Mouse (Mus musculus): ENCODE results near the gene Cyth2. TPM values are rescaled to one million over a fixed set of nuclear protein-coding genes. Genes with fewer than 3 reads are reported as not detected.

Gene Cyth2
- 161 and 162 TPM in 2 replicates for polyA plus RNA-seq (2012; rRNA removed)

GRCm38 (mm10) chr7:45813787-45814779 lies at the start of gene Cyth2:
Cyth2 (minus strand) TSS chr7:45814581.
- TF ChIP-seq POLR2A (IDR thresholded peaks at IDR 0.05; ENCODE audit: extremely low read depth, insufficient read depth, low read length) (peak; percentile 63), CTCF (IDR thresholded peaks at IDR 0.05; ENCODE audit: extremely low read depth, insufficient read depth, low read length) (no peak)
- Histone ChIP-seq H3K4me1 (ENCODE audit: control insufficient read depth, insufficient read depth, low read length) (no peaks in the 10 kb centered on the region; the same call in 1 of the 2 replicates), H3K27ac (ENCODE audit: insufficient read depth, low read length) (peak within 1 kb of the TSS; percentile 64), H3K4me3 (ENCODE audit: insufficient read depth, low read length) (peak within 1 kb of the TSS; percentile 94)

- Histone ChIP-seq H3K27ac (ENCODE audit: insufficient read depth, low read length) (no peak overlapping the region), H3K4me3 (ENCODE audit: insufficient read depth, low read length) (no peak overlapping the region), H3K4me1 (ENCODE audit: control insufficient read depth, insufficient read depth, low read length) (no peaks in the 10 kb centered on the region)
- TF ChIP-seq POLR2A (IDR thresholded peaks at IDR 0.05; ENCODE audit: extremely low read depth, insufficient read depth, low read length) (no peak), CTCF (IDR thresholded peaks at IDR 0.05; ENCODE audit: extremely low read depth, insufficient read depth, low read length) (no peak)
Observed at GRCm38 (mm10) chr7:45862804-45863203, 48.4 kb upstream of the Cyth2 start.

DNA sequence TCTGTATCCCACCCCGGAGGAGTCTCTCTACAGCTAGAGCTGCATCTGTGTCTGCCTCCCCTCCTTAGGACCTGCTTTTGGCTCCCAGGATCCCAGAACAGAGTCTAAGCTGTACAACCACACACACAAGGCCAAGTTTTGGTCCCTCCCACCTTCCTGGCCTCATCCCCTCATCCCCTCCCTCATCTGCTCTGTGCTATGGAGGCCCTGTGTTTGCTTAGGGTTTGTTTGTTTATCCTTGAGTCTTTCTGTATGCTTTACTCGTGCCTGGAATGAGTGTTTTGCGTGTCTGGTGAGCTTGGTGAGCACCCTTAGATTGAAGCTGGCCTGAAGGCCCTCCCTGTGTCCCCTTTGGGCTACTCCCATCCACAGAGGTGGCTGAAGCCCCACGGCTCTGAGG lies 44.6 kb upstream of the Cyth2 start:
- no peak for TF ChIP-seq POLR2A (IDR thresholded peaks at IDR 0.05; ENCODE audit: extremely low read depth, insufficient read depth, low read length)
- TF ChIP-seq CTCF (IDR thresholded peaks at IDR 0.05; ENCODE audit: extremely low read depth, insufficient read depth, low read length): no peak

GRCm38 (mm10) chr7:45856950-45857901 lies 42.8 kb upstream of the Cyth2 start:
- Histone ChIP-seq H3K27ac (ENCODE audit: insufficient read depth, low read length) (no peak overlapping the region), H3K4me1 (ENCODE audit: control insufficient read depth, insufficient read depth, low read length) (no peaks in the 10 kb centered on the region), H3K4me3 (ENCODE audit: insufficient read depth, low read length) (peak overlapping the region; percentile 14)
- TF ChIP-seq CTCF (IDR thresholded peaks at IDR 0.05; ENCODE audit: extremely low read depth, insufficient read depth, low read length) (no peak), POLR2A (IDR thresholded peaks at IDR 0.05; ENCODE audit: extremely low read depth, insufficient read depth, low read length) (no peak)

More for the DNA sequence above, 44.6 kb upstream of the Cyth2 start:
- Histone ChIP-seq H3K4me3 (ENCODE audit: insufficient read depth, low read length) (no peak overlapping the region), H3K4me1 (ENCODE audit: control insufficient read depth, insufficient read depth, low read length) (no peaks in the 10 kb centered on the region), H3K27ac (ENCODE audit: insufficient read depth, low read length) (no peak overlapping the region)

- Histone ChIP-seq H3K4me1 (ENCODE audit: control insufficient read depth, insufficient read depth, low read length) (no peaks in the 10 kb centered on the region), H3K4me3 (ENCODE audit: insufficient read depth, low read length) (no peak overlapping the region), H3K27ac (ENCODE audit: insufficient read depth, low read length) (no peak overlapping the region)
- TF ChIP-seq CTCF (IDR thresholded peaks at IDR 0.05; ENCODE audit: extremely low read depth, insufficient read depth, low read length): no peak
- TF ChIP-seq POLR2A (IDR thresholded peaks at IDR 0.05; ENCODE audit: extremely low read depth, insufficient read depth, low read length): no peak
Observed at GRCm38 (mm10) chr7:45853089-45853488, 38.7 kb upstream of the Cyth2 start.

DNA sequence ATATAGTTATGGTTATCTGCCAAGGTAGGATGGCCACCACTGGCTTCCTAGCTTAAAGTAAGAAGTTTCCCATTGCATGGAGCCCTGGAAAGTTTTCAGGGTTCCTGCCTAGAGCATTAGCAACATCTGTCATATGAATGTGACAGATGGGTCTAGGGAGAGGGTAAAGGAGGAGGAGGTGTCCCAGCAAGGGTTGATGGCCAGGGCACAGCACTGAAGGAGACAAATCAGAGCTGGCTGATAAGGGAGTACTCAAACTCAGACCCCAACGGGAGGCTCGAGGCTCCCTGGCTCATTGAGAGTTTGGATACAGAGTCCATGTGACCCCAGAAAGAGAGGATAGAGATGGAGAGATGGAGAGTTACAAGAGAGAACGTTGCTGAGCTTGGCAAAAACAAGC lies 36.3 kb upstream of the Cyth2 start:
- no peak overlapping the region for H3K4me3 ChIP-seq (ENCODE audit: insufficient read depth, low read length)
- H3K27ac ChIP-seq (ENCODE audit: insufficient read depth, low read length): no peak overlapping the region
- TF ChIP-seq CTCF (IDR thresholded peaks at IDR 0.05; ENCODE audit: extremely low read depth, insufficient read depth, low read length): no peak
- TF ChIP-seq POLR2A (IDR thresholded peaks at IDR 0.05; ENCODE audit: extremely low read depth, insufficient read depth, low read length): no peak
- no peaks in the 10 kb centered on the region for H3K4me1 ChIP-seq (ENCODE audit: control insufficient read depth, insufficient read depth, low read length)

GRCm38 (mm10) chr7:45848447-45849027 lies 34.2 kb upstream of the Cyth2 start:
- H3K27ac ChIP-seq (ENCODE audit: insufficient read depth, low read length): no peak overlapping the region
- TF ChIP-seq POLR2A (IDR thresholded peaks at IDR 0.05; ENCODE audit: extremely low read depth, insufficient read depth, low read length): no peak
- no peak overlapping the region for H3K4me3 ChIP-seq (ENCODE audit: insufficient read depth, low read length)
- H3K4me1 ChIP-seq (ENCODE audit: control insufficient read depth, insufficient read depth, low read length): no peaks in the 10 kb centered on the region

DNA sequence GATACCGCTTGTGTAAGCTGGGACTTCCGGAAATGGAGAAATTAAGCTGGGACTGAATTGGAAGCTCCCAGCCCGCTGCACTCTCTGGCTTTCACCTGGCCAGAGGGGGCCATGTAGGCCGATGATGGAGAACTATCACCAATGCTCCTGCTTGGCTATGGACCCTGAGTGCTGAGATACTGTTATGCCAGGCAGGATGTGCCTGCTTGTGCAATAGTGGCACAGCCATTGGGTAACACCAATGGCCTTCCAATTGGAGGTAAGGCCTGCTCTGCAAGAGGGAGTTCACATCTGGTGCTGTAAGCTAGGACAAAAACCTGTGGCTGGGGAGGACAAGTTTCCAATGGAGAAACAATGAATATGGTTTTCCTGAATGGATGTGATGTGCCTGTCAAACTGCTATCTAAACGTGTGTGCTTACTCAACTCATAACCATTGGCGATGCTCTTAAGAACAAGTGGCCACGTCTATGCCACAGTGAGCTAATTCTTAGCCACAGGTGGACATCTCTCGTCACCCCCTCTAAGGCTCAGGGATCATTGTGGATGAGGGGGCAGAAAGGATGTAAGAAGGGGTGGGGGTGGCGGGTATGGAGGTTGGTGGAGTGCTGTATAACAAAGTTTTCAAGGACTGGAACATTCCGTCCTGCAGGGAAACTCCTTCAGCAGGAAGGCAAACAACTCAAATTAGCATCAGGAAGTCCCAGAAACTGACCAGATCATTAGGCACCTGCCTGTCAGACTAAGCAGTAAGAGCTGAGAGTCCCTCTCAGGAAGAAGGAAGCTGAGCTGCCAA lies 28.8 kb upstream of the Cyth2 start:
- no peak overlapping the region for H3K27ac ChIP-seq (ENCODE audit: insufficient read depth, low read length)
- H3K4me3 ChIP-seq (ENCODE audit: insufficient read depth, low read length): no peak overlapping the region
- TF ChIP-seq POLR2A (IDR thresholded peaks at IDR 0.05; ENCODE audit: extremely low read depth, insufficient read depth, low read length): no peak
- TF ChIP-seq CTCF (IDR thresholded peaks at IDR 0.05; ENCODE audit: extremely low read depth, insufficient read depth, low read length): no peak
- no peaks in the 10 kb centered on the region for H3K4me1 ChIP-seq (ENCODE audit: control insufficient read depth, insufficient read depth, low read length)

Data from cortical plate, adult 2 months (tissue).